Comparison of ENCODE assay signal across 8 mouse cellular contexts in the genomic region with DNA sequence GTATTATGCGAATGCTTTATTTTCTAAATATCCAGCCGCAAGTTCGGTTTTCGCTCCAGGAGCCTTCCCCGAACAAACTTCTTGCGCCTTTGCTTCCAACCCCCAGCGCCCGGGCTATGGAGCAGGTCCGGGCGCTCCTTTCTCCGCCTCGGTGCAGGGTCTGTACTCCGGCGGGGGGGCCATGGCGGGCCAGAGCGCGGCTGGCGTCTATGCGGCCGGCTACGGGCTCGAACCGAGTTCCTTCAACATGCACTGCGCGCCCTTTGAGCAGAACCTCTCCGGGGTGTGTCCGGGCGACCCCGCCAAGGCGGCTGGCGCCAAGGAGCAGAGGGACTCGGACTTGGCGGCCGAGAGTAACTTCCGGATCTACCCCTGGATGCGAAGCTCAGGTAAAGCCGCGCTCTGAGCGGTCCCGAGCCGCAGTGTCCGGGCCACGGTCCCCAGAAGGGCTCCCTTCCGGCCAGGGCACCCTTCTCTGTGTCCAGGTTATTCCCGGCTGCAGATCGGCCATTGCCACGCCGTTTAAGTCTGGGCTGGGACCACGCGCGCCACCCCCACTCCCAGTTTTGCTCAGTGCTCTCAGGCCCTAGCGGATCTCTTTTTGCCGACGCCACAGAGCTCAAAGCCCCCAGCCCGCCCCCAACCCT. TPM values are rescaled to one million over a fixed set of nuclear protein-coding genes. Genes with fewer than 3 reads are reported as not detected.
A peak's percentile ranks its signal among the peaks of the same experiment; 100 is the strongest.
DNase-seq lines count a peak whose midpoint lies in the region; TF ChIP-seq lines count a peak whose summit lies in the region.

No protein-coding gene starts in this region.

- H3K4me3 ChIP-seq in limb, embryonic 10.5 days = peak overlapping the region; percentile 65
- no peak overlapping the region for H3K4me3 ChIP-seq in left cerebral cortex, adult 2 months

- DNase-seq in adrenal gland, postnatal 10 days = peak; percentile 69
- DNase-seq in adrenal gland, adult 8-10 months = no peak
- peak; percentile 52 for DNase-seq in urinary bladder, postnatal 14 days (ENCODE audit: low spot score)
- no peak for DNase-seq in urinary bladder, postnatal 4 days (ENCODE audit: low spot score in 2 of 2)
- DNase-seq in limb, embryonic 10.5 days (ENCODE audit: low spot score) = peak; percentile 73
- no peak for DNase-seq in thymus, postnatal 10 days (ENCODE audit: low spot score in 2 of 2)
- DNase-seq in left cerebral cortex, adult 11 months (ENCODE audit: low spot score) = no peak
- DNase-seq in left cerebral cortex, adult 2 months (ENCODE audit: extremely low spot score in 1 of 2, low spot score in 2 of 2) = no peak

- no peaks in the 10 kb centered on the region for H3K9me3 ChIP-seq in limb, embryonic 10.5 days (replicated peaks)

- no peaks in the 10 kb centered on the region for H3K36me3 ChIP-seq in limb, embryonic 10.5 days

- peaks cover 82% of the 10 kb centered on the region for H3K4me1 ChIP-seq in limb, embryonic 10.5 days

- H3K27ac ChIP-seq in limb, embryonic 10.5 days = peak overlapping the region; percentile 89
- H3K27ac ChIP-seq in left cerebral cortex, adult 2 months = no peak overlapping the region

- H3K27me3 ChIP-seq in limb, embryonic 10.5 days (ENCODE audit: low read depth, poor library complexity, severe bottlenecking) = peaks cover 99% of the 10 kb centered on the region

- under 1% methylated on average over 55 of the region's 55 CpGs for WGBS in limb, embryonic 10.5 days

- no peak for TF ChIP-seq CTCF in left cerebral cortex, adult 2 months (IDR thresholded peaks at IDR 0.05)

- intact Hi-C loops in left cerebral cortex, adult 2 months (cut with DNase I) = no loop called here

RNA-seq across cellular contexts. Expression of a gene that starts 0.4 kb away (rescaled TPM):
- 10 to 100 TPM; 27.3 to 27.7 TPM for total RNA-seq in adrenal gland, postnatal 10 days (2021)
- total RNA-seq in adrenal gland, adult 8-10 months (2022) = 10 to 100 TPM; 44.6 to 62.9 (median 53.0) TPM
- polyA plus RNA-seq in limb, embryonic 10.5 days (2016; fragmentation: Nextera tagmentation; extraction: Ambion mirVana) = 7.1 and 10.2 TPM in 2 replicates
- total RNA-seq in left cerebral cortex, adult 2 months (2021) = not detected

RNA-seq across cellular contexts. Expression of a gene that starts 5.2 kb away (rescaled TPM):
- total RNA-seq in adrenal gland, postnatal 10 days (2021) = 10 to 100 TPM; 38.5 to 44.0 TPM
- total RNA-seq in adrenal gland, adult 8-10 months (2022) = 10 to 100 TPM; 50.4 to 99.8 (median 83.6) TPM
- 0.95 and 1.2 TPM in 2 replicates for polyA plus RNA-seq in limb, embryonic 10.5 days (2016; fragmentation: Nextera tagmentation; extraction: Ambion mirVana)
- total RNA-seq in left cerebral cortex, adult 2 months (2021) = not detected

RNA-seq across cellular contexts. Expression of a gene that starts 5.4 kb away (rescaled TPM):
- total RNA-seq in adrenal gland, postnatal 10 days (2021) = 10 to 100 TPM; 23.6 to 29.8 TPM
- 10 to 100 TPM; 56.4 to 77.8 (median 59.5) TPM for total RNA-seq in adrenal gland, adult 8-10 months (2022)
- 6.1 and 7.9 TPM in 2 replicates for polyA plus RNA-seq in limb, embryonic 10.5 days (2016; fragmentation: Nextera tagmentation; extraction: Ambion mirVana)
- total RNA-seq in left cerebral cortex, adult 2 months (2021) = not detected

RNA-seq across cellular contexts. Expression of a gene that starts 15.6 kb away (rescaled TPM):
- total RNA-seq in adrenal gland, postnatal 10 days (2021) = 10 to 100 TPM; 55.7 to 73.6 TPM
- total RNA-seq in adrenal gland, adult 8-10 months (2022) = 100 to 1,000 TPM; 157 to 250 (median 226) TPM
- 3.4 and 3.8 TPM in 2 replicates for polyA plus RNA-seq in limb, embryonic 10.5 days (2016; fragmentation: Nextera tagmentation; extraction: Ambion mirVana)
- total RNA-seq in left cerebral cortex, adult 2 months (2021) = not detected

RNA-seq across cellular contexts. Expression of a gene that starts 16.3 kb away (rescaled TPM):
- total RNA-seq in adrenal gland, postnatal 10 days (2021) = 10 to 100 TPM; 12.1 to 17.1 TPM
- 10 to 100 TPM; 25.2 to 38.3 (median 26.7) TPM for total RNA-seq in adrenal gland, adult 8-10 months (2022)
- polyA plus RNA-seq in limb, embryonic 10.5 days (2016; fragmentation: Nextera tagmentation; extraction: Ambion mirVana) = 5.5 and 5.9 TPM in 2 replicates
- not detected for total RNA-seq in left cerebral cortex, adult 2 months (2021)

Comparison
In these comparisons a context has a peak if more than half of its experiments do, and no peak if none do; other contexts are left out.
1. DNase-seq: peak in adrenal gland, postnatal 10 days (single experiment), urinary bladder, postnatal 14 days (single experiment) and limb, embryonic 10.5 days (single experiment); none in adrenal gland, adult 8-10 months (single experiment), urinary bladder, postnatal 4 days (0 of 2), thymus, postnatal 10 days (0 of 2), left cerebral cortex, adult 11 months (single experiment) and left cerebral cortex, adult 2 months (0 of 2).
2. RNA of a gene that starts 0.4 kb away (total RNA-seq): 44.6 to 62.9 TPM in adrenal gland, adult 8-10 months and 27.3 to 27.7 TPM in adrenal gland, postnatal 10 days; not detected in left cerebral cortex, adult 2 months; every median in the first group is over 10 times any median in the second.
3. RNA of a gene that starts 5.2 kb away (total RNA-seq): 50.4 to 99.8 TPM in adrenal gland, adult 8-10 months and 38.5 to 44.0 TPM in adrenal gland, postnatal 10 days; not detected in left cerebral cortex, adult 2 months; every median in the first group is over 10 times any median in the second.
4. RNA of a gene that starts 5.4 kb away (total RNA-seq): 56.4 to 77.8 TPM in adrenal gland, adult 8-10 months and 23.6 to 29.8 TPM in adrenal gland, postnatal 10 days; not detected in left cerebral cortex, adult 2 months; every median in the first group is over 10 times any median in the second.